Mouse (Mus musculus): ENCODE results near the gene Gab1. TPM values are rescaled to one million over a fixed set of nuclear protein-coding genes. Genes with fewer than 3 reads are reported as not detected.

The Gab1 gene
- 14.1 and 14.9 TPM in 2 replicates for polyA plus RNA-seq (2015; fragmentation: Nextera tagmentation; extraction: Ambion mirVana)

DNA sequence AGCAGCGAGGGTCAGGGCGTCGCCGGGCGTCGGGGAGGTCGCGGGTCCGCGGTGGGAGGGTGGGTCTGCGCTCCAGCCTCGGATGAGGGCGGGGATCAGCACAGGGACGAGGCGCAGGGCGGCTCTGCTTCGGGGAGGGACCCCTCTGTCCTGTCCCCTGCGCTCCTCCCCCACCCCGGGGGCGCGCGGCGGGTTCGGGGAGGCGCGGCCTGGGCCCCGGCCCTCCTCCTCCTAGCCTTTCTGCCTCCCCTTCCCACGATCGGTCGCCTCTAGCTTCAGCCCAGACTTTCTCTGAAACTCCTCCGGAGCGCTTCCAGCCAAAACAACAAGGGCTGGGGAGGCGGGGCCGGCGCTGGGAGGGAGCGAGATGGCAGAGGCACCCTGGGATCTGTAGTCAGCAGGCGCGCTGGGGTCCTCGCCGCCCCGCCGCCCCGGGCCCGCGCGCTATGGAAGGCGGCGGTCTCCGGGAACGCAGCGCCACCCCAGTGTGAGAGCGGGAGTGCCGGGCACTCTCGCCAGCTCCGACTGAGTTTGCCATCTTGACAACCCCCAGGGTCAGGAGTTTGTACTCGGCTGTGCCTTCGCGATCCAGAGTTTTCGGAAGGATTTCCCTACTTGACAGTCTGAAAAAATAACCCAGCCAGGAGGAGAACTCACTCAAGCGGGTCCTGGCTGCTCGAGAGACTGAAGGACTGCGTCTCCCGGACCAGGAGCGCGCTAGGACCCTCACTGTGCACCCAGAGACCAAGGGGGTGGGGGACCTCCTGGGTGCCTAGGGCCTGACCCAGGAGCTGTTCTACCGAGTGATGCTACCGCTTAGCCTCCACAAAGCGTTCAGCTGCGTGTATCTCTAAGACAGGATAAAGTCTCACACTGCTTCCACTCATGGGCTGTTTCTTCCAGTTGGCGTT, at the start of gene Gab1:
Gene Gab1 (minus strand): TSS at position 324 of the 911 bp plus-strand sequence.
- TF ChIP-seq CTCF (IDR thresholded peaks at IDR 0.05; ENCODE audit: low read depth): peak; percentile 72
- ATAC-seq (replicated peaks; ENCODE audit: low FRiP score, low read depth): peak; percentile 96
- Histone ChIP-seq H3K4me1 (replicated peaks; ENCODE audit: insufficient read depth, low read length) (peaks cover 9% of the 10 kb centered on the region; the same call in 1 of the 2 replicates), H3K36me3 (ENCODE audit: insufficient read depth, low read length) (no peaks in the 10 kb centered on the region), H3K27ac (peak within 1 kb of the TSS; percentile 99), H3K9me3 (replicated peaks; ENCODE audit: low read length) (no peaks in the 10 kb centered on the region), H3K4me2 (ENCODE audit: low read length) (peak within 1 kb of the TSS; percentile 70), H3K4me3 (replicated peaks; ENCODE audit: low read depth, low read length) (peak within 1 kb of the TSS; percentile 81), H3K27me3 (ENCODE audit: insufficient read depth, low read length) (no peaks in the 10 kb centered on the region), H3K9ac (ENCODE audit: low read depth, low read length) (peak within 1 kb of the TSS; percentile 94)
- DNase-seq (ENCODE audit: low spot score): peak; percentile 98
- under 1% methylated on average over 66 of the region's 70 CpGs for WGBS

DNA sequence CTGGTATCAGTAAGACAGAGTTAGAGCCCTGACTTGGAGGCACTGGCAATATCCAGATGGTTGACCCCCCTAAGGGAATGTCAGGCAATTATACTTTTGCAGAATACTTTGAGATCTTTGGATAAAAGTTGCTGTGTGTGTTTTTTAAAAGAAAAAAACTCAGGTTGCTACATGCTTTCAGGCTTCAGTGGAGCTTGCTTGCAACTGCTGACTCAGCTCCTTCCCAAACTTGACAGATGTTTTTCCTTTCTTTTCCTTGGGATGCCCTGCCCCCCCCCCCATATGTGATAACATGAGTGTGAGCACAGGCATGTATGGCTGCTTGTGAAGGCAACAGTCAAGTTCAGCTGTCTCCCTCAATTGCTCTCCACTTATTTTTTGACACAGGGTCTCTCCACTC, 48.5 kb upstream of the Gab1 start:
- Histone ChIP-seq H3K4me2 (ENCODE audit: low read length) (no peak overlapping the region), H3K9me3 (replicated peaks; ENCODE audit: low read length) (no peaks in the 10 kb centered on the region), H3K4me3 (replicated peaks; ENCODE audit: low read depth, low read length) (no peak overlapping the region), H3K36me3 (ENCODE audit: insufficient read depth, low read length) (no peaks in the 10 kb centered on the region), H3K9ac (ENCODE audit: low read depth, low read length) (no peak overlapping the region), H3K4me1 (replicated peaks; ENCODE audit: insufficient read depth, low read length) (no peaks in the 10 kb centered on the region), H3K27ac (no peak overlapping the region), H3K27me3 (ENCODE audit: insufficient read depth, low read length) (no peaks in the 10 kb centered on the region)
- ATAC-seq (replicated peaks; ENCODE audit: low FRiP score, low read depth) (no peak), DNase-seq (ENCODE audit: low spot score) (no peak)
- no peak for TF ChIP-seq CTCF (IDR thresholded peaks at IDR 0.05; ENCODE audit: low read depth)

DNA sequence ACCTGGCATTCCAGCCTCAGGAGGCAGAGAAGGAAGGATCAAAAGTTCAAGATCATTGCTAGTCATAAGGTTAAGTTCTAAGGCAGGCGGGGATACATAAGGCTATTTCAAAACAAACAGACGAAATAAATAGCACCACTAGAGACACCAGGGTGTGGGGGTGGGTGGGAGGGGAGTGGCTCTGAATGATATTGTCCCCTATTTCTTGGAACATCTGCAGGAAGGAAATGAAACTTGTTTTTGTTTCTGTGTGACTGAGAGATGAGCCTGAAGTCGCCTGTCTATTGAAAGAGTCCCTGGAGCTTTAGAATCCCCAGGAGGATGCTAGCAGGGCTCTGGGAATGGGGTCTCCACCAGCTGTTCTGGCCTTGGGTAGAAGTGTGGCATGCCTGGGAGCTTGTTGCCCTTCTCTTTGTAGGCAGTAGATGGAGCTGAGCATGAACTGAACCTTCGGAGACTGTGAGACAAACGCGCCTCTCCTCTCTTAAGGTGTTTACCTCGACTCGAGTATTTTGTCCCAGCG, 43.5 kb upstream of the Gab1 start:
- ATAC-seq (replicated peaks; ENCODE audit: low FRiP score, low read depth) (no peak), DNase-seq (ENCODE audit: low spot score) (peak; percentile 31)
- no peak overlapping the region for H3K27ac ChIP-seq
- H3K9me3 ChIP-seq (replicated peaks; ENCODE audit: low read length): no peaks in the 10 kb centered on the region
- no peaks in the 10 kb centered on the region for H3K36me3 ChIP-seq (ENCODE audit: insufficient read depth, low read length)
- 0 out of 2 replicates have a peak, but pooled peaks cover 8% of the 10 kb centered on the region for H3K4me1 ChIP-seq (replicated peaks; ENCODE audit: insufficient read depth, low read length)
- no peak overlapping the region for H3K4me2 ChIP-seq (ENCODE audit: low read length)
- H3K27me3 ChIP-seq (ENCODE audit: insufficient read depth, low read length): no peaks in the 10 kb centered on the region
- no peak for TF ChIP-seq CTCF (IDR thresholded peaks at IDR 0.05; ENCODE audit: low read depth)
- H3K9ac ChIP-seq (ENCODE audit: low read depth, low read length): no peak overlapping the region
- WGBS: 63% methylated on average over 9 of the region's 9 CpGs
- H3K4me3 ChIP-seq (replicated peaks; ENCODE audit: low read depth, low read length): no peak overlapping the region

DNA sequence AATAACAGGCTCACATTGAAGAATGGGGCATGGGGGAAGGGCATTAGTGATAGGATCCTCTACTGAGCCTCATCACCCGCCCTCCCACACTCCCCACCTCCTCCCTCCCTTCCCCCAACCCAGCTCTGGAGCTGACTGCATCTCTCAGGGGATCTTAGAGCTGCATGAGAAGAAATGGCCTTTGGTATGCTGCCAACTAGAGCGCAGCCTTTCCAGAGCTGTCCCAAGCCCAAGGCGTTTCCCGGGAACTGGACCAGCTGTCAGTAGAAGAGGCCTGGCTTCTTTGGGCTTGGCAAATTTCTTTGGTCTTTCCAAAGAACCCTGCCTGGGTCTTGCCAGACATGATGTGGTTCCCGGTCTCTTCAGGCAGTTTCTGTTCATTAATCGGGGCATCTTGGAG, 42.3 kb upstream of the Gab1 start:
- H3K36me3 ChIP-seq (ENCODE audit: insufficient read depth, low read length): no peaks in the 10 kb centered on the region
- 0 out of 2 replicates have a peak, but pooled peaks cover 8% of the 10 kb centered on the region for H3K4me1 ChIP-seq (replicated peaks; ENCODE audit: insufficient read depth, low read length)
- no peaks in the 10 kb centered on the region for H3K27me3 ChIP-seq (ENCODE audit: insufficient read depth, low read length)
- H3K9ac ChIP-seq (ENCODE audit: low read depth, low read length): no peak overlapping the region
- no peak overlapping the region for H3K4me2 ChIP-seq (ENCODE audit: low read length)
- DNase-seq (ENCODE audit: low spot score): peak; percentile 89
- 40% methylated on average over 6 of the region's 6 CpGs for WGBS
- no peak overlapping the region for H3K4me3 ChIP-seq (replicated peaks; ENCODE audit: low read depth, low read length)
- ATAC-seq (replicated peaks; ENCODE audit: low FRiP score, low read depth): peak; percentile 66; the same call in 1 of the 2 replicates
- no peak overlapping the region for H3K27ac ChIP-seq
- H3K9me3 ChIP-seq (replicated peaks; ENCODE audit: low read length): no peaks in the 10 kb centered on the region
- TF ChIP-seq CTCF (IDR thresholded peaks at IDR 0.05; ENCODE audit: low read depth): no peak

DNA sequence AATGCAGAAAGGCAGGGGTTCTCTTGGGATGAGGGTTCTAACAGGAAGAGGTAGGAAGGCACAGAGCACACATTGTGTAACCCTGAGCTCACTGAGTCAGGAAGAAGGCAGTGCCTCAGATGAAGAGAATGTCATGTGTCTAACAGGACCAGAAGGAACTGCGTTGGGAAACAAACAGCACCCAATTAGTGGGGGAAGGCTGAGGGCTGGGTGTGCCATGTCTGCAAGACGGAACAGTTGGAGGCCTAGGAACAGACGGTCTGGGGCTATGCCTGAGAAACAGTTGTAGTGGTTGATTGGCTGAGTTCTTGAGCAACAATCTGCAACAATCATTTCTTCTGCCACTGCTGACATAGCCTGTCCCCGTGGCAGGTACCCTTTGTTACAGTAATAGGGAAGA, 38.8 kb upstream of the Gab1 start:
- ATAC-seq (replicated peaks; ENCODE audit: low FRiP score, low read depth): no peak

DNA sequence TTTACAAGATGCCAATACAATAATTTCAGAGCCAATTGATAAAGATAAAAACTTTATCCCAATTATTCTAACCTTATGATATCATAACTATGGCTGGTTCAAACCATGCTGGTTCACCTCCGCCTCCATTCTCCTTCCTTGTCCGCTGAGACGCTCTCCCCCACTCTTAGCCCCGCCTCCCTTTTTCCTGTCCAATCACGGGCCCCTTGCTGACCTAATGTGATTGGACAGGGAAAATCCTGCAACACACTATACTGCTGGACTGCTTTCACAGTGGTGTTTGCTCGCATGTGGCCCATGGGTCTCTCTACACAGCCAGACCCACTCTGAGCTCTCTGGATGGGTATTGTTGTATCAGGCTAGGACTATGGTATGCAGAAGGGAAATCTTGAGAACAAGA, 38.2 kb upstream of the Gab1 start:
- 96% methylated on average over 6 of the region's 6 CpGs for WGBS
- Histone ChIP-seq H3K4me2 (ENCODE audit: low read length) (no peak overlapping the region), H3K27ac (no peak overlapping the region), H3K9ac (ENCODE audit: low read depth, low read length) (no peak overlapping the region), H3K4me3 (replicated peaks; ENCODE audit: low read depth, low read length) (no peak overlapping the region), H3K9me3 (replicated peaks; ENCODE audit: low read length) (no peaks in the 10 kb centered on the region), H3K4me1 (replicated peaks; ENCODE audit: insufficient read depth, low read length) (0 out of 2 replicates have a peak, but pooled peaks cover 7% of the 10 kb centered on the region), H3K27me3 (ENCODE audit: insufficient read depth, low read length) (no peaks in the 10 kb centered on the region), H3K36me3 (ENCODE audit: insufficient read depth, low read length) (no peaks in the 10 kb centered on the region)
- ATAC-seq (replicated peaks; ENCODE audit: low FRiP score, low read depth): no peak
- DNase-seq (ENCODE audit: low spot score): no peak
- TF ChIP-seq CTCF (IDR thresholded peaks at IDR 0.05; ENCODE audit: low read depth): no peak

More for the DNA sequence above, 38.8 kb upstream of the Gab1 start:
- H3K27me3 ChIP-seq (ENCODE audit: insufficient read depth, low read length): no peaks in the 10 kb centered on the region
- no peaks in the 10 kb centered on the region for H3K36me3 ChIP-seq (ENCODE audit: insufficient read depth, low read length)
- H3K9ac ChIP-seq (ENCODE audit: low read depth, low read length): no peak overlapping the region
- 0 out of 2 replicates have a peak, but pooled peaks cover 8% of the 10 kb centered on the region for H3K4me1 ChIP-seq (replicated peaks; ENCODE audit: insufficient read depth, low read length)
- no peak for TF ChIP-seq CTCF (IDR thresholded peaks at IDR 0.05; ENCODE audit: low read depth)
- no peaks in the 10 kb centered on the region for H3K9me3 ChIP-seq (replicated peaks; ENCODE audit: low read length)
- no peak overlapping the region for H3K4me2 ChIP-seq (ENCODE audit: low read length)
- DNase-seq (ENCODE audit: low spot score): no peak
- no peak overlapping the region for H3K4me3 ChIP-seq (replicated peaks; ENCODE audit: low read depth, low read length)
- 89% methylated on average over 4 of the region's 4 CpGs for WGBS
- H3K27ac ChIP-seq: no peak overlapping the region

All from kidney, postnatal 0 days (tissue).